Mouse (Mus musculus) erythroblast, embryonic 14.5 days (primary cell): ENCODE results near the gene Sdccag8.

ENCODE experiments used
- GATA1 ChIP-seq: IDR thresholded peaks from 2 replicates; pipeline ENCODE4 v1.6.1; 2012; ENCODE audit warnings: low read length, inconsistent platforms, mixed read lengths
- TAL1 ChIP-seq: IDR thresholded peaks from 3 replicates; pipeline ENCODE4 v1.6.1; 2012; ENCODE audit warnings: low read length, inconsistent platforms, mixed read lengths

- TF ChIP-seq GATA1, result no peak
- no peak for TF ChIP-seq TAL1
Measured at GRCm38 (mm10) chr1:176812491-176813291, 1.8 kb upstream of the Sdccag8 start.
